ENCODE assay signal across 8 mouse cellular contexts in genomic region chr11:31550747-31551613, GRCm38 (mm10).
DNase-seq lines count a peak whose midpoint lies in the region.

No protein-coding gene starts in this region.

- peak; percentile 37 for DNase-seq in retina, postnatal 1 day
- DNase-seq in retina, embryonic 14.5 days (ENCODE audit: low spot score) = no peak
- peak; percentile 40 to 58 for DNase-seq in gastrocnemius, adult 8-10 months (ENCODE audit: low spot score in 2 of 2)
- peak; percentile 41 for DNase-seq in kidney, adult 9 months
- peak; percentile 58 for DNase-seq in skeletal muscle tissue, adult 2 months (ENCODE audit: low read depth, low spot score)
- DNase-seq in adrenal gland, postnatal 36 days = no peak
- DNase-seq in left cerebral cortex, adult 8-10 months (ENCODE audit: low spot score in 2 of 2) = no peak
- DNase-seq in right cerebral cortex, postnatal 25 days = no peak

Comparison
In these comparisons a context has a peak if more than half of its experiments do, and no peak if none do; other contexts are left out.
1. DNase-seq: peak in retina, postnatal 1 day (single experiment), gastrocnemius, adult 8-10 months (2 of 2), kidney, adult 9 months (single experiment) and skeletal muscle tissue, adult 2 months (single experiment); none in retina, embryonic 14.5 days (single experiment), adrenal gland, postnatal 36 days (0 of 2), left cerebral cortex, adult 8-10 months (0 of 2) and right cerebral cortex, postnatal 25 days (single experiment).